Mouse (Mus musculus): Measurements from ENCODE around the gene Ndufc1.

DNA sequence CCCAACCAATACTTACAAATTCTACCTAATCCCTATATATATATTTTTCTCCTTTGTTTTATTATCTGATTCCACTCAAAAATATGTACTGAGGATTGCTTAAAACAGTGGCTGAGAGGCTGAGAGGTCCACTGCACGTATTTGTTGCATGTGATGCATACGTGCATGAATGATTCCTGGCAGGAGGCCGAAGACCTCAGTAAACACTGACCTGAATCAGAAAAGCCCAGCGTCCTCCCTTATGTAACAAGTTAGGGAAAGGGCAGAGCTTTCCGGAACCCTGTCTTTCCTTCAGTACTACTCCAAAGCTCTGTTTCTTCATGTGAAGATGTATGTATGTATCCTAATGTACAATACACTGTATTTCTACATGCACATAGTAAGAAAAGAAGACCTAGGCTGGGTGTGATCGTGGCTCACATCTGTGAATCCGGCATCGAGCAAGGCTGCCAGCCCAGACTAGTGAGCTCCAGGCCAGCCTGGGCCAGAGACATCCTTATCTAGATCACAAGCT, 20.9 kb downstream of the Ndufc1 start:
- TF ChIP-seq POLR2A (IDR thresholded peaks at IDR 0.05; ENCODE audit: borderline replicate concordance, low read depth, low read length) (no peak), CTCF (IDR thresholded peaks at IDR 0.05; ENCODE audit: low read depth, low read length) (no peak)
